16 mouse cellular contexts compared by ENCODE assay signal in genomic region chr7:28478854-28479253, GRCm38 (mm10). TPM values are rescaled to one million over a fixed set of nuclear protein-coding genes. Genes with fewer than 3 reads are reported as not detected.
A peak's percentile ranks its signal among the peaks of the same experiment; 100 is the strongest.
DNase-seq lines count a peak whose midpoint lies in the region; ATAC-seq and TF ChIP-seq lines count a peak whose summit lies in the region.
"Had no signal": no experiment of that assay in that cellular context is flagged by ENCODE, and none has a peak within 500 bp of the region (broad histone marks: within the 10 kb centered on the region; RNA-seq: fewer than 3 reads in every experiment).

No protein-coding gene starts in this region.

- no peak overlapping the region for H3K27ac ChIP-seq in kidney, adult 2 months (ENCODE audit: insufficient read depth, low read depth, low read length)
- H3K27ac ChIP-seq in ES-Bruce4 (ENCODE audit: insufficient read depth, low read length): 0 out of 2 replicates have a peak overlapping the region, but pooled peaks have one; percentile 1
- H3K27ac ChIP-seq in heart, embryonic 12.5 days (ENCODE audit: poor library complexity, severe bottlenecking): no peak overlapping the region
- H3K27ac ChIP-seq: layer of hippocampus, adult 2 months had no signal

- H3K4me1 ChIP-seq in kidney, adult 2 months (ENCODE audit: control insufficient read depth, insufficient read depth, low read length): no peaks in the 10 kb centered on the region
- H3K4me1 ChIP-seq in ES-Bruce4 (ENCODE audit: control insufficient read depth, insufficient read depth, low read length): peaks cover 3% of the 10 kb centered on the region
- H3K4me1 ChIP-seq in heart, embryonic 12.5 days (replicated peaks): no peaks in the 10 kb centered on the region

- H3K27me3 ChIP-seq in kidney, adult 2 months (replicated peaks; ENCODE audit: control insufficient read depth, insufficient read depth, low read length): no peaks in the 10 kb centered on the region
- no peaks in the 10 kb centered on the region for H3K27me3 ChIP-seq in ES-Bruce4 (ENCODE audit: control insufficient read depth, insufficient read depth, low read length, poor library complexity, severe bottlenecking)
- H3K27me3 ChIP-seq in heart, embryonic 12.5 days (replicated peaks): no peaks in the 10 kb centered on the region

- H3K36me3 ChIP-seq in kidney, adult 2 months (ENCODE audit: control insufficient read depth, insufficient read depth, low read length): no peaks in the 10 kb centered on the region
- no peaks in the 10 kb centered on the region for H3K36me3 ChIP-seq in ES-Bruce4 (ENCODE audit: control insufficient read depth, insufficient read depth, low read length, poor library complexity, severe bottlenecking)
- H3K36me3 ChIP-seq in heart, embryonic 12.5 days: no peaks in the 10 kb centered on the region

- H3K9ac ChIP-seq in ES-Bruce4 (ENCODE audit: low read depth, poor library complexity, severe bottlenecking): no peak overlapping the region
- no peak overlapping the region for H3K9ac ChIP-seq in heart, embryonic 12.5 days
- H3K9ac ChIP-seq: lung, embryonic 14.5 days had no signal

- no peak for ATAC-seq in heart, embryonic 12.5 days (ENCODE audit: insufficient number of reproducible peaks, low FRiP score)
- ATAC-seq: midbrain, embryonic 16.5 days had no signal

- TF ChIP-seq EP300 in ES-Bruce4 (IDR thresholded peaks at IDR 0.05; ENCODE audit: insufficient read depth, low read depth, low read length): no peak

- no peak overlapping the region for H3K4me3 ChIP-seq in kidney, adult 2 months (ENCODE audit: insufficient read depth, low read depth, low read length)
- 0 out of 2 replicates have a peak overlapping the region, but pooled peaks have one; percentile 12 for H3K4me3 ChIP-seq in ES-Bruce4 (ENCODE audit: low read depth, low read length)
- H3K4me3 ChIP-seq in heart, embryonic 12.5 days: no peak overlapping the region
- H3K4me3 ChIP-seq: layer of hippocampus, adult 2 months had no signal

- no peak for TF ChIP-seq CTCF in kidney, adult 2 months (conservative IDR thresholded peaks at IDR 0.05; ENCODE audit: insufficient read depth, insufficient read length, low read depth, low read length)
- no peak for TF ChIP-seq CTCF in ES-Bruce4 (IDR thresholded peaks at IDR 0.05; ENCODE audit: low read depth, low read length)

- DNase-seq in kidney, postnatal 10 days: peak; percentile 45
- no peak for DNase-seq in kidney, adult 2 months
- DNase-seq in ZHBTc4 (ENCODE audit: low read depth, low spot score): peak; percentile 81
- peak; percentile 31 for DNase-seq in kidney, postnatal 14 days
- no peak for DNase-seq in ovary, adult 18-20 months (ENCODE audit: low spot score)
- DNase-seq in thymus, postnatal 36 days: no peak
- DNase-seq: lung, embryonic 14.5 days; right cerebral cortex, postnatal 14 days; thymus, adult 18-20 months had no signal

- no peak for TF ChIP-seq POLR2A in kidney, adult 2 months (IDR thresholded peaks at IDR 0.05; ENCODE audit: low read depth, low read length)
- TF ChIP-seq POLR2A in ES-Bruce4 (IDR thresholded peaks at IDR 0.05; ENCODE audit: insufficient read depth, low read length): no peak

- no peaks in the 10 kb centered on the region for H3K9me3 ChIP-seq in ES-Bruce4 (replicated peaks; ENCODE audit: control insufficient read depth, insufficient read depth, low read length, poor library complexity, severe bottlenecking)
- H3K9me3 ChIP-seq in heart, embryonic 12.5 days (replicated peaks): 0 out of 2 replicates have a peak, but pooled peaks cover 6% of the 10 kb centered on the region

- 6% methylated on average over 8 of the region's 8 CpGs for WGBS in kidney, adult 2 months
- WGBS in heart, embryonic 12.5 days: 6% methylated on average over 8 of the region's 8 CpGs

- H3K4me2 ChIP-seq in heart, embryonic 12.5 days: no peak overlapping the region
- H3K4me2 ChIP-seq: lung, embryonic 14.5 days had no signal

RNA-seq across cellular contexts. Expression of gene Lrfn1, which starts 27.1 kb away (rescaled TPM):
- polyA plus RNA-seq in kidney, adult 2 months (2012; rRNA removed): 2.5 and 3.1 TPM in 2 replicates
- 14.6 and 21.9 TPM in 2 replicates for polyA plus RNA-seq in ES-Bruce4 (2011; ENCODE audit: insufficient read depth, insufficient read length, low read depth, missing spikeins)
- 1.5 and 2.0 TPM in 2 replicates for polyA plus RNA-seq in heart, embryonic 12.5 days (2016; fragmentation: Nextera tagmentation; extraction: Ambion mirVana)

RNA-seq across cellular contexts. Expression of gene Ifnl2, which starts 31.4 kb away (rescaled TPM):
- polyA plus RNA-seq in kidney, adult 2 months (2012; rRNA removed): not detected in 2 replicates
- not detected in 2 replicates for polyA plus RNA-seq in ES-Bruce4 (2011; ENCODE audit: insufficient read depth, insufficient read length, low read depth, missing spikeins)
- not detected in 2 replicates for polyA plus RNA-seq in heart, embryonic 12.5 days (2016; fragmentation: Nextera tagmentation; extraction: Ambion mirVana)
- polyA plus RNA-seq: brain, embryonic 14.5 days; hindbrain, embryonic 11.5 days; lung, embryonic 14.5 days; midbrain, embryonic 16.5 days; neural tube, embryonic 14.5 days had no signal

RNA-seq across cellular contexts. Expression of gene Gmfg, which starts 41.6 kb away (rescaled TPM):
- 8.4 and 14.5 TPM in 2 replicates for polyA plus RNA-seq in kidney, adult 2 months (2012; rRNA removed)
- polyA plus RNA-seq in ES-Bruce4 (2011; ENCODE audit: insufficient read depth, insufficient read length, low read depth, missing spikeins): 37.6 and 45.2 TPM in 2 replicates
- 4.9 and 5.4 TPM in 2 replicates for polyA plus RNA-seq in heart, embryonic 12.5 days (2016; fragmentation: Nextera tagmentation; extraction: Ambion mirVana)

RNA-seq across cellular contexts. Expression of gene Ifnl3, which starts 43.8 kb away (rescaled TPM):
- polyA plus RNA-seq in kidney, adult 2 months (2012; rRNA removed): not detected in 2 replicates
- polyA plus RNA-seq in ES-Bruce4 (2011; ENCODE audit: insufficient read depth, insufficient read length, low read depth, missing spikeins): not detected in 2 replicates
- polyA plus RNA-seq in heart, embryonic 12.5 days (2016; fragmentation: Nextera tagmentation; extraction: Ambion mirVana): not detected in 2 replicates
- polyA plus RNA-seq: brain, embryonic 14.5 days; hindbrain, embryonic 11.5 days; lung, embryonic 14.5 days; midbrain, embryonic 16.5 days; neural tube, embryonic 14.5 days had no signal

Comparison
In these comparisons a context has a peak if more than half of its experiments do, and no peak if none do; other contexts are left out.
1. DNase-seq: peak in kidney, postnatal 10 days (single experiment), ZHBTc4 (single experiment) and kidney, postnatal 14 days (single experiment); none in kidney, adult 2 months (single experiment), ovary, adult 18-20 months (single experiment) and thymus, postnatal 36 days (0 of 2).